Mouse (Mus musculus) bone marrow macrophage, adult 2 months (primary cell): ENCODE results near the gene Set.
A peak's percentile ranks its signal among the peaks of the same experiment; 100 is the strongest.

Experiments
- CTCF ChIP-seq: IDR thresholded peaks from 2 replicates; pipeline ENCODE4 v1.5.1; 2012; ENCODE audit warnings: low read depth, mild to moderate bottlenecking, low read length, moderate library complexity
- POLR2A ChIP-seq: IDR thresholded peaks from 2 replicates; pipeline ENCODE4 v1.6.1; 2012; ENCODE audit warnings: mild to moderate bottlenecking, low read depth, low read length, borderline replicate concordance

- TF ChIP-seq CTCF (peak; percentile 92), POLR2A (no peak)
These were observed 20.5 kb downstream of the Set start, which contains the start of gene Pkn3 for GRCm38 (mm10) chr2:30077502-30078348.
